Mouse (Mus musculus) forebrain, embryonic 12.5 days (tissue): ENCODE data around the gene Ccdc183. TPM values are rescaled to one million over a fixed set of nuclear protein-coding genes. Genes with fewer than 3 reads are reported as not detected.

Source experiments
- polyA plus RNA-seq: library from polyadenylated mRNA; unstranded; fragments of >200 nt; fragmentation: Nextera tagmentation; extraction: Ambion mirVana; gene quantifications from 2 replicates; pipeline ENCODE4 v1.2.1, GENCODE M21; 2016

Ccdc183 gene
- polyA plus RNA-seq, 1 experiment from 2014 or later, result 0.22 TPM

Other genes with a start within 250 kb of the Ccdc183 start
- gene Sapcd2, start 245.4 kb downstream of the Ccdc183 start, polyA plus RNA-seq, result 60.8 and 67.8 TPM in 2 replicates
- gene Entpd2, start 221.8 kb downstream of the Ccdc183 start, polyA plus RNA-seq, result 0.22 TPM in 1 of 2 replicates, not detected in the other
- gene Npdc1, start 218.3 kb downstream of the Ccdc183 start, polyA plus RNA-seq, result 192 and 198 TPM in 2 replicates
- gene Fut7, start 194.4 kb downstream of the Ccdc183 start, polyA plus RNA-seq, result 0.14 TPM in 1 of 2 replicates, not detected in the other
- 10.9 and 12.5 TPM in 2 replicates for gene Abca2, start 189.0 kb downstream of the Ccdc183 start, polyA plus RNA-seq
- gene Clic3, start 160.8 kb downstream of the Ccdc183 start, polyA plus RNA-seq, result 1.1 and 2.0 TPM in 2 replicates
- 34.5 and 39.1 TPM in 2 replicates for gene Paxx, start 156.6 kb downstream of the Ccdc183 start, polyA plus RNA-seq
- gene Ptgds, start 147.6 kb downstream of the Ccdc183 start, polyA plus RNA-seq, result 0.69 and 1.3 TPM in 2 replicates
- not detected in 2 replicates for gene Lcn12, start 123.8 kb downstream of the Ccdc183 start, polyA plus RNA-seq
- gene Fbxw5, start 116.9 kb downstream of the Ccdc183 start, polyA plus RNA-seq, result 102 and 110 TPM in 2 replicates
- 4.7 and 5.4 TPM in 2 replicates for gene C8g, start 116.0 kb downstream of the Ccdc183 start, polyA plus RNA-seq
- gene Traf2, start 70.7 kb downstream of the Ccdc183 start, polyA plus RNA-seq, result 33.8 and 36.8 TPM in 2 replicates
- 332 and 360 TPM in 2 replicates for gene Edf1, start 59.8 kb downstream of the Ccdc183 start, polyA plus RNA-seq
- gene Mamdc4, start 42.8 kb downstream of the Ccdc183 start, polyA plus RNA-seq, result 5.2 and 5.9 TPM in 2 replicates
- gene Phpt1, start 42.5 kb downstream of the Ccdc183 start, polyA plus RNA-seq, result 154 and 158 TPM in 2 replicates
- gene Ajm1, start 35.9 kb downstream of the Ccdc183 start, polyA plus RNA-seq, result 0.91 and 1.5 TPM in 2 replicates
- gene Rabl6, start 9.2 kb downstream of the Ccdc183 start, polyA plus RNA-seq, result 76.6 and 76.8 TPM in 2 replicates
- gene Tmem141, start 4.3 kb upstream of the Ccdc183 start, polyA plus RNA-seq, result 13.2 and 13.4 TPM in 2 replicates
- 0.83 and 0.88 TPM in 2 replicates for gene Fcna, start 10.4 kb upstream of the Ccdc183 start, polyA plus RNA-seq
- gene Lcn8, start 35.4 kb upstream of the Ccdc183 start, polyA plus RNA-seq, result not detected in 2 replicates
- not detected in 2 replicates for gene Lcn5, start 40.3 kb upstream of the Ccdc183 start, polyA plus RNA-seq
- not detected in 2 replicates for gene Lcn6, start 59.1 kb upstream of the Ccdc183 start, polyA plus RNA-seq
- gene Lcn10, start 65.0 kb upstream of the Ccdc183 start, polyA plus RNA-seq, result not detected in 2 replicates
- not detected in 2 replicates for gene Obp2a, start 82.4 kb upstream of the Ccdc183 start, polyA plus RNA-seq
- 81.0 and 81.8 TPM in 2 replicates for gene Bmyc, start 89.1 kb upstream of the Ccdc183 start, polyA plus RNA-seq
- not detected in 2 replicates for gene Obp2b, start 119.3 kb upstream of the Ccdc183 start, polyA plus RNA-seq
- gene Lcn3, start 147.9 kb upstream of the Ccdc183 start, polyA plus RNA-seq, result not detected in 2 replicates
- not detected in 2 replicates for gene Lcn11, start 159.3 kb upstream of the Ccdc183 start, polyA plus RNA-seq
- not detected in 2 replicates for gene Gm13539, start 164.6 kb upstream of the Ccdc183 start, polyA plus RNA-seq
- not detected in 2 replicates for gene Glt6d1, start 198.2 kb upstream of the Ccdc183 start, polyA plus RNA-seq
- not detected in 2 replicates for gene Lcn9, start 205.5 kb upstream of the Ccdc183 start, polyA plus RNA-seq
- gene Sohlh1, start 229.6 kb upstream of the Ccdc183 start, polyA plus RNA-seq, result not detected in 2 replicates
- gene Kcnt1, start 246.1 kb upstream of the Ccdc183 start, polyA plus RNA-seq, result 1.6 and 2.0 TPM in 2 replicates